Comparison of ENCODE assay signal across 22 mouse cellular contexts in genomic region chr6:100895183-100895582, GRCm38 (mm10).
A peak's percentile ranks its signal among the peaks of the same experiment; 100 is the strongest.
DNase-seq lines count a peak whose midpoint lies in the region; ATAC-seq and TF ChIP-seq lines count a peak whose summit lies in the region.
"Had no signal": no experiment of that assay in that cellular context is flagged by ENCODE, and none has a peak within 500 bp of the region (broad histone marks: within the 10 kb centered on the region; RNA-seq: fewer than 3 reads in every experiment).

No protein-coding gene starts in this region.

- H3K9ac ChIP-seq in midbrain, embryonic 11.5 days (ENCODE audit: low read length) = no peak overlapping the region
- H3K9ac ChIP-seq in midbrain, postnatal 0 days (replicated peaks; ENCODE audit: low read length, poor library complexity, severe bottlenecking) = no peak overlapping the region

- no peaks in the 10 kb centered on the region for H3K9me3 ChIP-seq in midbrain, embryonic 11.5 days (ENCODE audit: control insufficient read depth, low read length)
- H3K9me3 ChIP-seq in midbrain, postnatal 0 days (ENCODE audit: low read length) = no peaks in the 10 kb centered on the region

- H3K4me1 ChIP-seq in midbrain, embryonic 11.5 days (ENCODE audit: control insufficient read depth, insufficient read depth, low read length) = no peaks in the 10 kb centered on the region
- H3K4me1 ChIP-seq in midbrain, postnatal 0 days (ENCODE audit: insufficient read depth, low read length) = no peaks in the 10 kb centered on the region

- H3K4me3 ChIP-seq in midbrain, embryonic 11.5 days (ENCODE audit: low read depth, low read length) = no peak overlapping the region
- H3K4me3 ChIP-seq in midbrain, postnatal 0 days (ENCODE audit: low read depth, low read length) = no peak overlapping the region

- no peak for TF ChIP-seq CTCF in midbrain, postnatal 0 days (IDR thresholded peaks at IDR 0.05)

- H3K27me3 ChIP-seq in midbrain, embryonic 11.5 days (ENCODE audit: control insufficient read depth, insufficient read depth, low read length) = no peaks in the 10 kb centered on the region
- no peaks in the 10 kb centered on the region for H3K27me3 ChIP-seq in midbrain, postnatal 0 days (ENCODE audit: insufficient read depth, low read length)

- WGBS in midbrain, embryonic 11.5 days = 75% methylated on average over 8 of the region's 8 CpGs
- WGBS in midbrain, postnatal 0 days = 65% methylated on average over 8 of the region's 8 CpGs

- peak; percentile 51 to 61 for DNase-seq in cerebellum, postnatal 10 days
- peak; percentile 28 to 50 for DNase-seq in cerebellum, postnatal 14 days
- no peak for DNase-seq in cerebellum, adult 8-10 months
- peak; percentile 23 for DNase-seq in midbrain, embryonic 11.5 days (ENCODE audit: low spot score, missing footprints)
- DNase-seq in midbrain, postnatal 0 days (ENCODE audit: low spot score) = no peak
- DNase-seq in forelimb bud, embryonic 11.5 days (ENCODE audit: low read depth, low spot score) = peak; percentile 53
- DNase-seq: adrenal gland, adult 2 months; adrenal gland, adult 8-10 months; adrenal gland, postnatal 10 days; adrenal gland, postnatal 14 days; adrenal gland, postnatal 25 days; adrenal gland, postnatal 36 days; B cell, adult 2 months; cerebellum, adult 11 months; cerebellum, adult 11-12 months; cerebellum, adult 18-20 months had no signal

- no peaks in the 10 kb centered on the region for H3K36me3 ChIP-seq in midbrain, embryonic 11.5 days (ENCODE audit: control insufficient read depth, insufficient read depth, low read length)
- no peaks in the 10 kb centered on the region for H3K36me3 ChIP-seq in midbrain, postnatal 0 days (ENCODE audit: insufficient read depth, low read length)
- H3K36me3 ChIP-seq: G1E had no signal

- no peak for ATAC-seq in cerebellum, adult (ENCODE audit: insufficient number of reproducible peaks, low FRiP score, low TSS enrichment)
- ATAC-seq in midbrain, embryonic 11.5 days (ENCODE audit: low FRiP score) = no peak
- ATAC-seq in midbrain, postnatal 0 days (ENCODE audit: low FRiP score) = no peak
- no peak for ATAC-seq in granulocyte monocyte progenitor cell, adult 5-6 weeks (replicated peaks; ENCODE audit: poor library complexity, severe bottlenecking)
- ATAC-seq: activated CD4-positive, CD25-positive, alpha-beta regulatory T cell, adult 4 months; CD4-positive, CD25-positive, alpha-beta regulatory T cell, adult 4 months; Patski had no signal

- no peak overlapping the region for H3K4me2 ChIP-seq in midbrain, embryonic 11.5 days
- no peak overlapping the region for H3K4me2 ChIP-seq in midbrain, postnatal 0 days (ENCODE audit: low read depth, low read length, poor library complexity, severe bottlenecking)

- no peak overlapping the region for H3K27ac ChIP-seq in midbrain, embryonic 11.5 days (ENCODE audit: low read depth, low read length)
- no peak overlapping the region for H3K27ac ChIP-seq in midbrain, postnatal 0 days (ENCODE audit: low read depth, low read length)

Comparison
In these comparisons a context has a peak if more than half of its experiments do, and no peak if none do; other contexts are left out.
1. DNase-seq: peak in cerebellum, postnatal 10 days (2 of 2), cerebellum, postnatal 14 days (2 of 2), midbrain, embryonic 11.5 days (single experiment) and forelimb bud, embryonic 11.5 days (single experiment); none in cerebellum, adult 8-10 months (single experiment) and midbrain, postnatal 0 days (single experiment).